Comparison of ENCODE assay signal across 12 mouse cellular contexts in genomic region chr3:57972469-57973245, GRCm38 (mm10).
A peak's percentile ranks its signal among the peaks of the same experiment; 100 is the strongest.
DNase-seq lines count a peak whose midpoint lies in the region; ATAC-seq lines count a peak whose summit lies in the region.
"Had no signal": no experiment of that assay in that cellular context is flagged by ENCODE, and none has a peak within 500 bp of the region (broad histone marks: within the 10 kb centered on the region; RNA-seq: fewer than 3 reads in every experiment).

No protein-coding gene starts in this region.

- ATAC-seq in forebrain, embryonic 13.5 days: peak; percentile 57; the same call in 1 of the 2 replicates
- no peak for ATAC-seq in forebrain, embryonic 11.5 days (replicated peaks; ENCODE audit: low FRiP score)

- no peak overlapping the region for H3K4me2 ChIP-seq in forebrain, embryonic 13.5 days
- H3K4me2 ChIP-seq in forebrain, embryonic 11.5 days (ENCODE audit: low read depth, low read length, severe bottlenecking): no peak overlapping the region
- H3K4me2 ChIP-seq: liver, embryonic 15.5 days had no signal

- no peaks in the 10 kb centered on the region for H3K36me3 ChIP-seq in forebrain, embryonic 13.5 days (ENCODE audit: poor library complexity, severe bottlenecking)
- H3K36me3 ChIP-seq in forebrain, embryonic 11.5 days (ENCODE audit: control insufficient read depth, insufficient read depth, low read length): no peaks in the 10 kb centered on the region
- H3K36me3 ChIP-seq: heart, embryonic 10.5 days; liver, embryonic 15.5 days had no signal

- H3K27ac ChIP-seq in forebrain, embryonic 13.5 days: no peak overlapping the region
- no peak overlapping the region for H3K27ac ChIP-seq in forebrain, embryonic 11.5 days (ENCODE audit: low read depth, low read length)
- H3K27ac ChIP-seq: heart, embryonic 10.5 days; liver, embryonic 15.5 days had no signal

- DNase-seq in forebrain, embryonic 11.5 days (ENCODE audit: low spot score): no peak
- DNase-seq in right cerebral cortex, adult 18-20 months: peak; percentile 10
- no peak for DNase-seq in right cerebral cortex, postnatal 25 days
- peak; percentile 53 for DNase-seq in layer of hippocampus, adult 9-11 months
- DNase-seq in right cerebral cortex, postnatal 14 days: peak; percentile 12
- DNase-seq in lung, postnatal 4 days: no peak
- DNase-seq in cerebellum, adult 11 months: no peak
- DNase-seq: B cell, adult 2 months; kidney, postnatal 25 days had no signal

- no peaks in the 10 kb centered on the region for H3K4me1 ChIP-seq in forebrain, embryonic 13.5 days
- no peaks in the 10 kb centered on the region for H3K4me1 ChIP-seq in forebrain, embryonic 11.5 days (replicated peaks; ENCODE audit: control insufficient read depth, insufficient read depth, low read length)
- H3K4me1 ChIP-seq: liver, embryonic 15.5 days had no signal

- H3K27me3 ChIP-seq in forebrain, embryonic 13.5 days: no peaks in the 10 kb centered on the region
- H3K27me3 ChIP-seq in forebrain, embryonic 11.5 days (ENCODE audit: control insufficient read depth, insufficient read depth, low read length): no peaks in the 10 kb centered on the region
- H3K27me3 ChIP-seq: liver, embryonic 15.5 days had no signal

- no peak overlapping the region for H3K9ac ChIP-seq in forebrain, embryonic 13.5 days
- no peak overlapping the region for H3K9ac ChIP-seq in forebrain, embryonic 11.5 days (ENCODE audit: low read length)
- H3K9ac ChIP-seq: liver, embryonic 15.5 days had no signal

- H3K4me3 ChIP-seq in forebrain, embryonic 13.5 days: no peak overlapping the region
- H3K4me3 ChIP-seq in forebrain, embryonic 11.5 days (ENCODE audit: low read depth, low read length): no peak overlapping the region
- H3K4me3 ChIP-seq: heart, embryonic 10.5 days; liver, embryonic 15.5 days had no signal

- WGBS in forebrain, embryonic 13.5 days: 60% methylated on average over 6 of the region's 6 CpGs
- WGBS in forebrain, embryonic 11.5 days: 70% methylated on average over 6 of the region's 6 CpGs

- no peaks in the 10 kb centered on the region for H3K9me3 ChIP-seq in forebrain, embryonic 13.5 days (replicated peaks)
- no peaks in the 10 kb centered on the region for H3K9me3 ChIP-seq in forebrain, embryonic 11.5 days (ENCODE audit: control insufficient read depth, low read length)
- H3K9me3 ChIP-seq: heart, embryonic 10.5 days; liver, embryonic 15.5 days had no signal

Comparison
In these comparisons a context has a peak if more than half of its experiments do, and no peak if none do; other contexts are left out.
1. DNase-seq: peak in right cerebral cortex, adult 18-20 months (single experiment), layer of hippocampus, adult 9-11 months (single experiment) and right cerebral cortex, postnatal 14 days (single experiment); none in forebrain, embryonic 11.5 days (single experiment), right cerebral cortex, postnatal 25 days (single experiment), lung, postnatal 4 days (0 of 2) and cerebellum, adult 11 months (single experiment).